Mouse (Mus musculus): ENCODE measurements around the gene Ipo7.
"Not testable (repeated sequence)": the region's sequence is repeated elsewhere in the genome, so short reads cannot be mapped to it uniquely, and the experiment has no call there.

Ipo7 gene

GRCm38 (mm10) chr7:110018117-110018630 is at the start of gene Ipo7:
TSS of gene Ipo7 (plus strand) at chr7:110018274.
- peak; percentile 93 for DNase-seq

GRCm38 (mm10) chr7:109968924-109969450 is 49.1 kb upstream of the Ipo7 start:
- no peak for DNase-seq

- DNase-seq = no peak
These were observed 48.5 kb upstream of the Ipo7 start for GRCm38 (mm10) chr7:109969542-109969941.

GRCm38 (mm10) chr7:109975966-109976715 is 41.9 kb upstream of the Ipo7 start:
- no peak for DNase-seq

- not testable (repeated sequence) for DNase-seq
These were observed 40.9 kb upstream of the Ipo7 start for GRCm38 (mm10) chr7:109977131-109977530.

- DNase-seq = not testable (repeated sequence)
These were observed 33.5 kb upstream of the Ipo7 start for GRCm38 (mm10) chr7:109984608-109985007.

- DNase-seq = no peak
These were observed 32.4 kb upstream of the Ipo7 start for GRCm38 (mm10) chr7:109985661-109986132.

- peak; percentile 98 for DNase-seq
These were observed 31.9 kb upstream of the Ipo7 start for GRCm38 (mm10) chr7:109986133-109986669.

GRCm38 (mm10) chr7:109986775-109987174 is 31.3 kb upstream of the Ipo7 start, which contains the start of gene Tmem41b:
TSS of gene Tmem41b (minus strand) at chr7:109986929.
- DNase-seq = not testable (repeated sequence)

GRCm38 (mm10) chr7:109991286-109991685 is 26.8 kb upstream of the Ipo7 start:
- DNase-seq = no peak

- no peak for DNase-seq
These were observed 24.7 kb upstream of the Ipo7 start for GRCm38 (mm10) chr7:109993157-109993959.

GRCm38 (mm10) chr7:109998388-109998787 is 19.7 kb upstream of the Ipo7 start:
- no peak for DNase-seq

- DNase-seq = no peak
These were observed 16.0 kb upstream of the Ipo7 start for GRCm38 (mm10) chr7:110002092-110002491.

- peak; percentile 15 for DNase-seq
These were observed 15.1 kb upstream of the Ipo7 start for GRCm38 (mm10) chr7:110002968-110003367.

- no peak for DNase-seq
These were observed 12.1 kb upstream of the Ipo7 start for GRCm38 (mm10) chr7:110005976-110006375.

GRCm38 (mm10) chr7:110006471-110007195 is 11.4 kb upstream of the Ipo7 start:
- DNase-seq = no peak

GRCm38 (mm10) chr7:110008513-110008912 is 9.6 kb upstream of the Ipo7 start:
- no peak for DNase-seq

GRCm38 (mm10) chr7:110009084-110009483 is 9.0 kb upstream of the Ipo7 start:
- no peak for DNase-seq

GRCm38 (mm10) chr7:110011417-110011816 is 6.7 kb upstream of the Ipo7 start:
- no peak for DNase-seq

GRCm38 (mm10) chr7:110014272-110014671 is 3.8 kb upstream of the Ipo7 start:
- DNase-seq = no peak

GRCm38 (mm10) chr7:110018631-110019482 is 783 bp downstream of the Ipo7 start:
- DNase-seq = peak; percentile 51

Data from right cerebral cortex, postnatal 25 days (tissue).